Mouse (Mus musculus) neural tube, embryonic 12.5 days (tissue): ENCODE results near the gene Vmp1. TPM values are rescaled to one million over a fixed set of nuclear protein-coding genes. Genes with fewer than 3 reads are reported as not detected.

ENCODE experiments used
- ATAC-seq: fragments of 200-750 bp; cut with Nextera tagmentation; 2 replicates; pipeline ENCODE4 v1.8.0; 2017; ENCODE audit warnings: low read depth, mild to moderate bottlenecking, moderate TSS enrichment, moderate library complexity; ENCODE audit not compliant: low FRiP score
- H3K27ac ChIP-seq: fragments of 300-500 bp; sonication (generic); 2 replicates; pipeline ENCODE4 v1.5.1; 2016
- H3K27me3 ChIP-seq: fragments of 300-500 bp; sonication (generic); replicated peaks from 2 replicates; pipeline ENCODE4 v1.6.1; 2016; ENCODE audit warnings: mild to moderate bottlenecking
- H3K36me3 ChIP-seq: fragments of 300-500 bp; sonication (generic); 2 replicates; pipeline ENCODE4 v1.6.1; 2016; ENCODE audit warnings: mild to moderate bottlenecking
- H3K4me1 ChIP-seq: fragments of 300-500 bp; sonication (generic); 2 replicates; pipeline ENCODE4 v1.6.1; 2016
- H3K4me2 ChIP-seq: fragments of 300-500 bp; sonication (generic); replicated peaks from 2 replicates; pipeline ENCODE4 v1.6.1; 2016; ENCODE audit warnings: mild to moderate bottlenecking
- H3K4me3 ChIP-seq: fragments of 300-500 bp; sonication (generic); 2 replicates; pipeline ENCODE4 v1.5.1; 2016
- H3K9ac ChIP-seq: fragments of 300-500 bp; sonication (generic); 2 replicates; pipeline ENCODE4 v1.6.1; 2016; ENCODE audit warnings: mild to moderate bottlenecking
- H3K9me3 ChIP-seq: fragments of 300-500 bp; sonication (generic); 2 replicates; pipeline ENCODE4 v1.6.1; 2016; ENCODE audit warnings: mild to moderate bottlenecking
- WGBS: fragments of 180-500 bp; shearing (Covaris S2); methylation state at CpG from one replicate; pipeline ENCODE4 v1.1.7; 2016; 5-methylcytosine and 5-hydroxymethylcytosine counted together
- polyA plus RNA-seq: library from polyadenylated mRNA; unstranded; fragments of >200 nt; fragmentation: Nextera tagmentation; extraction: Ambion mirVana; gene quantifications from 2 replicates; pipeline ENCODE4 v1.2.1, GENCODE M21; 2016

Gene Vmp1
- polyA plus RNA-seq, 1 experiment from 2014 or later = 96.6 TPM

DNA sequence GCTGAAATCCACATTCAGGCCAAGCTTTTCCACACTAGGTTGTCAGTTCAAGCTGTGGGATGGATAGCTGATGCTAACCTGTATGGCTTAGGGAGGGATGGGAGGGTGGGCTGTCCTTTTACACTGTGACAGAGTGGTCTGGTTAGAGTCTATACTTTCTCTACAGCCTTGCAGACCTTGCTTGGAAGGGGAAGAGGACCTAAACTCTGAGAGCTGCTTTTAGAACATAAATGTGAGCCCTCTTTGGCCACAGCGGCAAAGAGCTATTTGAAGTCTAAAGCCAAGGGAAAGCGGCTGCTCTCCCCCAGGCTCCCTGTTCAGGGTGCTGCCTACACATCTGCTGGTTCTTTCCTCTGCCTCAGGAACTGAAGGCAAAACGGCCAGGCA, 98.0 kb downstream of the Vmp1 start:
- no peak for ATAC-seq
- no peaks in the 10 kb centered on the region for H3K36me3 ChIP-seq
- H3K27ac ChIP-seq = no peak overlapping the region
- H3K4me2 ChIP-seq = 0 out of 2 replicates have a peak overlapping the region, but pooled peaks have one; percentile 5
- H3K9me3 ChIP-seq = no peaks in the 10 kb centered on the region
- H3K4me3 ChIP-seq = no peak overlapping the region
- peaks cover 9% of the 10 kb centered on the region; the same call in 1 of the 2 replicates for H3K4me1 ChIP-seq
- no peak overlapping the region for H3K9ac ChIP-seq
- WGBS = 55% methylated on average over 3 of the region's 3 CpGs
- H3K27me3 ChIP-seq = no peaks in the 10 kb centered on the region

DNA sequence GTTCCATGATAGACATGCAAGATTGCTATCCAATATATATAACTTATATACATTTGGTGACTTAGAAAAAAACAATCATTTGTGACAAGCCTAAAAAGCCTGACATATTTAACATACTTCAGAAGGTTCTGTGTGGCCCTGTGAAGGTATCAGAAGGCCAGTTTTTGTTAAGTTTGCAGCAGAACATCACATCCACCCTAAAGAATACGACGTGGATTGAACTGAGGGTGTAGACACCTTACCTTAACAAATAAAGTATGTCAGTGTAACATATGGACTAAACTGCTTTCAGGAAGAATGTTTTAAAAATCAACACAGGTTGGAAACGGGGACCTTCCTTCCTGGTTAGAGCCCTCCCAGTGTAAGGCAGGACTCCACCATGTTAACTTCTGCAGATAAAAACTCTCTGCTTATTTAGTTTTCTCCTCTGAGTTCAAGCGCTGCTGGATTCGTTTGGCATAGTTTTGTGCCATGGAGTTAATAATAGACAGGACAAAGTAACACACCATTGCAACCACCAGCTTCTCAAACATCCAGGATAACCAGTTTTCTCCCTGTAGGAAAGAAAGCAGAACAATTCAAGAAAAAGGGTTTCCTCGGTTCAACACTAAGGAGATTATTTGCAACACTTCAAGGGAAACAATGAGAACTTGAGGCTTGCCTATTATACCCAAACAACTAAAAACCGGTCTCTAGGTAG, 98.6 kb downstream of the Vmp1 start:
- no peaks in the 10 kb centered on the region for H3K27me3 ChIP-seq
- no peaks in the 10 kb centered on the region for H3K9me3 ChIP-seq
- 79% methylated on average over 7 of the region's 7 CpGs for WGBS
- no peak overlapping the region for H3K4me2 ChIP-seq
- ATAC-seq = no peak
- H3K4me3 ChIP-seq = no peak overlapping the region
- H3K9ac ChIP-seq = no peak overlapping the region
- no peaks in the 10 kb centered on the region for H3K36me3 ChIP-seq
- peaks cover 9% of the 10 kb centered on the region; the same call in 1 of the 2 replicates for H3K4me1 ChIP-seq
- H3K27ac ChIP-seq = no peak overlapping the region

DNA sequence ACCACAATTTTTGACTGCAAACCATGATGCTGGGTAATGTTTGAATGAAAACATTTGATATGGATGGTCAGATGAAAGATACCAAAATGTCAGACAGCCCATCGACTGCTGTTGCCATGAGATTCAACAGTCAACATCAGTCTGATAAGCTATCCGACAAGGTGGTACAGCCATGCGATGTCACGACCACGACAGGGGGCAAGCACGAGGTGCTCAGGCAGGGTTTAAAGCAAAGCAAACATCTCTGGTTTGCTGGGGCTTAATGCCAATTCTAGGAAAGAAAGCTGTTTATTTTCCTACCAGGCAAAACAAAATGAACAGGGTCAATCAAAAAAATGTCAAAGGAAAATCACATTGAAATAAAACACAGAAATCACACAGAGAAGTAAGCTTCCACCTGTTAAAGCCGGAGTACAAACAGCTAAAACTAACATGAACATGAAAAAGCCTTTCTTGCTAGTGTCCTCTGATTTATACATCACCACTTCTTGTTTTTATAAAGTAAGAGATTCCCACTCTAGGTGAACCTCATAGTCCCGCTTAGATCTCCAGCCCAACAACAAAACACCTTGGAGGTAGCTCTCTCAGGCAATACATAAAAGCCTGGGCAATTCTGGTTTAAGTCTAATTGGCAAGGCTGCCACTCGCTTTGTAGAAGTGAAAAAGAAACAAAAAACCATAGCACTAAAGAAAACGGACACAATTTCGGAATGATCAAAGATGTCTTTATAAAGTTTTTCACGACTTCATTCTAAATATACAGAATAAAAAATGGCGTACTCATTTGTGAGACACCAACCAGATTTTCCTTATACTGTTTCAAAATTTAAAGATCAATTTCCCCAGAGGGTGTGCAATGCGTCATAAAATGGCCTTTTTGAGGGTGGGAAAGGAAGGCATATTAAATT, 99.4 kb downstream of the Vmp1 start:
- H3K27me3 ChIP-seq = no peaks in the 10 kb centered on the region
- H3K4me3 ChIP-seq = no peak overlapping the region
- WGBS = 94% methylated on average over 14 of the region's 14 CpGs

DNA sequence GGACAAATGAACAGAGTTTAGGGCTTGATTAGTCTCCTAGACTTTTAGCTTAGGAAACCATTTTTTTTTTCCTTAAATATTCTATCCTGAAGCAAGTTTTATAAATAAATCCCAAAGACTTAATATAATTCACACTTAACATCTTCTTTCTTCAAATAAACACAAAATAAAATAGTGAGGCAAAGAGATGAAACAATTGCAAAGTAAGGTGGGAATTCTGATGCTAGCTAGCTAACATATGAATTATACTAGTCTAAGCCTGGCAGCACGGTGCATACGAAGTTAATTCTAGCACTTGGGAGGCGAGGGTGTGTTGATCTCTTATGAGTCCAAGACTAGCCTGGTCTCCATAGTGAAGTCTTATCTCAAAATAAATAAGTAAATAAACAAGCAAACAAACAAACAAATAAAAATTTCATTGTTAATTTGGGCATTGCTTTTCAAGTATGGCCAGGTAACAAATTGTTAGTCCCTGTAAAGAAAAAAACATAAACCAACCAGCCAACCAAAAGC, 100.3 kb downstream of the Vmp1 start:
- Histone ChIP-seq H3K4me1 (peaks cover 9% of the 10 kb centered on the region; the same call in 1 of the 2 replicates), H3K4me2 (no peak overlapping the region), H3K36me3 (no peaks in the 10 kb centered on the region), H3K9ac (no peak overlapping the region), H3K27me3 (no peaks in the 10 kb centered on the region), H3K4me3 (no peak overlapping the region), H3K9me3 (no peaks in the 10 kb centered on the region), H3K27ac (no peak overlapping the region)
- ATAC-seq = no peak
- 88% methylated on average over 3 of the region's 3 CpGs for WGBS

More for the DNA sequence above, 99.4 kb downstream of the Vmp1 start:
- H3K9me3 ChIP-seq = no peaks in the 10 kb centered on the region
- H3K27ac ChIP-seq = no peak overlapping the region
- ATAC-seq = no peak
- H3K36me3 ChIP-seq = no peaks in the 10 kb centered on the region
- H3K9ac ChIP-seq = no peak overlapping the region
- H3K4me1 ChIP-seq = peaks cover 9% of the 10 kb centered on the region; the same call in 1 of the 2 replicates
- no peak overlapping the region for H3K4me2 ChIP-seq

DNA sequence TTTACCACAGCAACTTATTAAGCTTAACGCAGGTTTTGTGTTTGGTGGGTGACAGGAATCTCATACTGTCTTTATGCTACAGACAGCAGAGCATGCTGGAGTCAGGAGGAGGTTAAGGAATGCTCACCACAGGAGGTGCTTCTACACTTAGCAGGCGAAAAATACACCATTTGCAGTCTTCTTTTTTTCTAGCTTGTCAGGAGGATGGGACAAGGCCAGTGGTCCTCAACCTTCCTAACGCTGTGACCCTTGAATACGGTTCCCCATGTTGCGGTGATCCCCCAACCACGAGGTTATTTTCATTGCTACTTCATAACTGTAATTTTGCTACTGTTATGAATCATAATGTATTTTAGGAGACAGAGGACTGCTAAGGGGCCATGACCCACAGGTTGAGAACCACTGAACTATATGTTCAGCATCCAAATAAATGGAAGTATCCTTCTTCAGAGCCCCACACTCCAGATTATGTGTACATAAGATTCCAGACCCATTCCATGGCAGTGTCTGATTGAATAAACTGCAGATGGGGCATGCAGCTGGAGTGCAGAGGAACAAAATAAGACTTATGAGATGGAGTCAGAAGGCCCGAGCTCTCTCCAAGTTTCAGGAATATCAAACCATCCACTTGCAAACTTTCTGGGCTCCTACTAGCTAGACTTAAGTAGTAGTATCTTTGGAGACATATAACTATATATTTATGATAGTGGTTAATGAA, 100.9 kb downstream of the Vmp1 start:
- no peaks in the 10 kb centered on the region for H3K9me3 ChIP-seq
- H3K4me2 ChIP-seq = no peak overlapping the region
- peaks cover 9% of the 10 kb centered on the region; the same call in 1 of the 2 replicates for H3K4me1 ChIP-seq
- no peaks in the 10 kb centered on the region for H3K36me3 ChIP-seq
- WGBS = 87% methylated on average over 7 of the region's 7 CpGs
- H3K27me3 ChIP-seq = no peaks in the 10 kb centered on the region
- no peak for ATAC-seq
- no peak overlapping the region for H3K9ac ChIP-seq
- no peak overlapping the region for H3K27ac ChIP-seq
- H3K4me3 ChIP-seq = no peak overlapping the region

DNA sequence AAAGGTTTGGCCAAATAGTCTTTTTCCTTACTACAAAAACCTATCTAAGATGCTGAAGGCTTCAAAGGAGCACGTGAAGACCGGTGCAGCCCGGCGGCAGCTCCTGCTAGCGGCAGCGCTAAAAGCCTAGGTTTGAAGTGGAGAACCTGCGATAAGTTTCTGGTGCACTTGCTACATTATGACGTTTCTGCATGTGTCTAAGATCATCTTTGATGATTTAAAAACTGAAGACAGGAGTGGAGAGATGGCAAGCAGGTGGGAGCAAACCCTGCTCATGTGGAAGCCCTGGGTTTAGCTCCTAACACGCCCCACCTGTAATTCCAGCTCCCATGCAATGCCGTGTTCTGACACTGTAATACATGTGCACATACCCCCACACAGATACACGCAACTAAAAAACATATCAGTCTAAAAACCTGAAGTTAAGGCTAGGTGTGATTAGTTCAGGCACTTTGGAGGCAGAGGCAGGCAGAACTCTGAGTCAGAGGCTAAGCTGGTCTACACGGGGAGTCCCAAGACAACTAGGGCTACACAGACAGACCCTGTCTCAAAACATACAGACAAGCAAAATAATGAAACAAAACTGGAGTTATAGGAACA, 101.6 kb downstream of the Vmp1 start:
- H3K36me3 ChIP-seq = no peaks in the 10 kb centered on the region
- no peak overlapping the region for H3K4me3 ChIP-seq
- no peak overlapping the region for H3K4me2 ChIP-seq
- WGBS = 91% methylated on average over 12 of the region's 12 CpGs
- no peaks in the 10 kb centered on the region for H3K9me3 ChIP-seq
- ATAC-seq = no peak
- peaks cover 5% of the 10 kb centered on the region; the same call in 1 of the 2 replicates for H3K4me1 ChIP-seq
- H3K27ac ChIP-seq = no peak overlapping the region
- no peaks in the 10 kb centered on the region for H3K27me3 ChIP-seq
- H3K9ac ChIP-seq = no peak overlapping the region

DNA sequence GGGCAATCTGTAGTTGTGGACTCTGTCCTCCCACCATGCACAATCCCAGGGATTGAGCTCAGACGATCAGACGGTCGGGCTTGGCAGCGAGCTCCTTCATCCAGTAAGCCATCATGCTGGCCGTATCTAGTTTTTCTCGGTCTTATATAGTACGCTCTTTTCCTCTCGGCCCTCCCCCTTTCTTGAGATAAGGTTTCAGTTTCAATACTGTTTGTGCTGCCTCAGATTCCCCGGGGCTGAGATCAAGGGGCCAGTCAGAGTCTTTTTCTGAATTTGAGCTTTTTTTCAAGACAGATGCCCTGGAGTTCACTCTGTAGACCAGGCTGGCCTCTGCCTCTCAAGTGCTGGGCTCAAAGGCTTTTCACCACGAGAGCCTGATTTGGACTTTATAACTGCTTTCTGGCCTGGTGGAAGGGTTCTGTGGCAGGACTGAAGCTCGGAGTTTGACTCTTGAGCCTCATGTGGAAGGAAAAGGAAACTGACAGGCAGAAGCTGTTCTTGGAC, 102.3 kb downstream of the Vmp1 start:
- Histone ChIP-seq H3K9ac (no peak overlapping the region), H3K27ac (no peak overlapping the region), H3K4me1 (no peaks in the 10 kb centered on the region), H3K36me3 (no peaks in the 10 kb centered on the region), H3K27me3 (no peaks in the 10 kb centered on the region), H3K4me2 (no peak overlapping the region), H3K9me3 (no peaks in the 10 kb centered on the region), H3K4me3 (no peak overlapping the region)
- no peak for ATAC-seq
- WGBS = 77% methylated on average over 11 of the region's 11 CpGs

DNA sequence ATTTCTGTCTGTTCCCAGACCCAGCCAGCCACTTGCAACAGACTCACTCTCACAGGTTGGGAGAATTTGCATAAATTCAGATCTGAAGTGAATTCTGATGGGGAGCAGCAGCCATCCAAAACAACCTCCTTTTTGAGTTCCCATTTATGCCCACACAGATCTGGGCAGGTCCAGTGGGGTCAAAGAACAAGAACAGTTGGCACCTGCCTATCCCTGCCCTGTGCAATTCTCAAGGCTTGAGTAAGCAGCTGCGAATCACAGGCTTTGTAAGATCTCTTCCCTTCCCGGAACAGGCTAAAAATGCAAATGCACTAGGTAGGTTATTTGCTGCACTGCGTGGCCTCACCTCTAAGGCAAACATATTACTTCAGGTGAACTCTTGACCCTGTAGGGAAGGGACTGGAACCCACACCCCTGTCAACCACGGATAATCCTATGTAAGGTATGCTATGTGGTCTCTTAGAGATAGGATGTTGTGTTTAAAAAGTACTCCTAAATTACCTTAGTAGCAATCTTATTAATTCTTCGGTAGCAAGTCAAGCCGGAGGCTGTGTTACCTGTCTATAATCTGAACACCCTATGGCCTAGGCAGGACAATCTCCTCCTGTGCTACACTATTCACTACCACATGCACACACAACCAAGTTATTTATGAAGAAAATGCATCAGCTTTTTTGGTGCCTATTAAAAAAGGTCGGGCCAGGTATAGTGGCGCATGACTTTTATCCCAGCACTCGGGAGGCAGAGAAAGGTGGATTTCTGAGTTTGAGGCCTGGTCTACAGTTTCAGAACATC, 103.1 kb downstream of the Vmp1 start:
- no peak overlapping the region for H3K4me2 ChIP-seq
- H3K27me3 ChIP-seq = no peaks in the 10 kb centered on the region
- H3K4me1 ChIP-seq = no peaks in the 10 kb centered on the region
- H3K36me3 ChIP-seq = no peaks in the 10 kb centered on the region
- H3K9me3 ChIP-seq = no peaks in the 10 kb centered on the region
- no peak overlapping the region for H3K9ac ChIP-seq
- H3K27ac ChIP-seq = no peak overlapping the region
- ATAC-seq = no peak
- H3K4me3 ChIP-seq = no peak overlapping the region
- 88% methylated on average over 9 of the region's 9 CpGs for WGBS

DNA sequence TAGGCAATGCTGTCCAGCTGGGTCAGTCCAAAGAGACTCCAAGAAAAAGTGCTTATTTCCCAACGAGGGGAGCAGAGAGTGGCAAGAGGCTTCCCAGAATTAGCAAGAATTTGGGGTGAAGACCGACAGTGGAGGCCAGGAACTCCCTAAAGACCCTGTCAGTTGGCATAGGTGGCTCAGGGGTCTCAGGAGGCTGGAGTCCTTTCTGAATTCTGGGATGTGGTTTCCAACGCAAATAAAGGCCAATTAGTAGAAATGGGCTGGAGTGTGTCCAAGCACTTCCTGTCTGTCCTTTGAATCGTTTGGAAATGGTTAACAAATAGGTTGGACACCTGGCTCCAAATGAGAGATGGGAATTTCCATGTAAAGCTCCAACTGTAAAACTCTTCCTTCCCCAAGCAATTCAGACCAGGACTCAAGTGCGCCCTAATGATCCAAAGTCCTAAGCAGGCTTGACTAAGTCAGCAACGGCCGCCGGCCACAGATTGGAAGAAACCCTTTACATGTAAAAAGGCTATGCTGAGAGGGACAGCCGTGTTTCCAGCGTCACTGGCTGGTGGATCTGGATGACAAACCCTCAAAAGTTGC, 103.8 kb downstream of the Vmp1 start:
- ATAC-seq = no peak
- Histone ChIP-seq H3K36me3 (no peaks in the 10 kb centered on the region), H3K4me2 (no peak overlapping the region), H3K9me3 (no peaks in the 10 kb centered on the region), H3K4me1 (no peaks in the 10 kb centered on the region), H3K27me3 (no peaks in the 10 kb centered on the region), H3K9ac (no peak overlapping the region), H3K4me3 (no peak overlapping the region), H3K27ac (no peak overlapping the region)
- 87% methylated on average over 10 of the region's 10 CpGs for WGBS

DNA sequence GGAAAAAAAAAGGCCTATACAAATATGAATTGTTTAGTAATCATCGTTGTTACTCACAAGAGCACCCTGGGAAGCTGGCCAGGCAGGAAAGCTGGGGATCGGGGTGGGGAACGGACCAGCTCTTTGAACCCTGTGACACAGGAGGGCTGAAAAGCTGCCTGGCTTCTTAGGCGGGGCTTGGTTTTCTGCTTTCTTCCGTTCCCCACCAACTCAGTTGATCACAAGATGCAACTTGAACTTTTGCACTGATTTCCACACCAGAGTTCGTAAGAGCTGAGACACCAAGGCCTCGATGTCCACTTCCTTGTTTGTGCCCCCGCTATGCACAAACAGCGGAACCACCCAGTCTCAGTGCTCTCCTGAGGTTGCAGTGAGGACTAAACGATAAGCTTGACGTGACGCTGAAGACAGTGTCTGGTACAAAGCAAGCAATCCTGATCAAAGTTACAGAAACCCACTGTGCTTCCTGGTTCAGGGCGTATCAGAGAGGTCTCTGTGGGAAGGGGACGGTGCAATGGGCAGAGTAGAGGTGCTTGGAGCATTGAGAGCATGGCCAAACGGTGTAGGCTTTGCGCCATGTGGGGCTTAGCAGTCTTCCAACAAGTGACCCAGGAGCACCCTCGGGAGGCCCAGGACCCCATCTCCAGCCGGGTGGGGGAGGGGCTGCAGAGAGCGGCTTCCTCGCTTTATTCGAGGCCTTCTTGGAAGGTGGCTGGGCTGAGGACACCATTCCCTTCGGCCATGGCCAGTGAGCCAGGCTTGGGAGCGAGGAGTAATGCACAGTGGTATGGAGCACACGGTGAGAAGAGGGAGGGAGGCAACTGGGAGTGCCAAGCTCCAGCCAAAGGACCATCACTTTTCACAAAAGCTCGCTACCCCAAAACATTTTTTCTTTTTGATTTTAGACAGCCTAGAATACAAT, 104.6 kb downstream of the Vmp1 start:
- Histone ChIP-seq H3K9ac (no peak overlapping the region), H3K4me1 (no peaks in the 10 kb centered on the region), H3K4me3 (no peak overlapping the region), H3K4me2 (no peak overlapping the region), H3K27me3 (no peaks in the 10 kb centered on the region), H3K27ac (no peak overlapping the region), H3K9me3 (no peaks in the 10 kb centered on the region), H3K36me3 (no peaks in the 10 kb centered on the region)
- no peak for ATAC-seq
- WGBS = 78% methylated on average over 25 of the region's 25 CpGs
